Mouse (Mus musculus) heart, embryonic 14.5 days (tissue): ENCODE measurements around the gene Prdx2. TPM values are rescaled to one million over a fixed set of nuclear protein-coding genes. Genes with fewer than 3 reads are reported as not detected.

Source experiments
- ATAC-seq: fragments of 200-750 bp; cut with Nextera tagmentation; 2 replicates; pipeline ENCODE4 v1.8.0; 2017; ENCODE audit warnings: low read depth, moderate TSS enrichment; ENCODE audit not compliant: insufficient number of reproducible peaks, insufficient read depth, low FRiP score
- H3K27ac ChIP-seq, 2 experiments: fragments of 200-500 bp in 1 of 2; fragments of 300-500 bp in 1 of 2; sonication (generic) in 1 of 2; replicated peaks in 1 of 2; 2 replicates each; pipeline ENCODE4 v1.5.1; 2012 to 2014; ENCODE audit warnings: low read depth in 2 of 2, low read length in 2 of 2, control low read depth in 1 of 2, mild to moderate bottlenecking in 1 of 2, mixed read lengths in 1 of 2; ENCODE audit not compliant: control insufficient read depth in 1 of 2, insufficient read depth in 1 of 2
- H3K27me3 ChIP-seq: fragments of 300-500 bp; sonication (generic); 2 replicates; pipeline ENCODE4 v1.6.1; 2014; ENCODE audit warnings: mild to moderate bottlenecking, low read length, control low read depth; ENCODE audit not compliant: control insufficient read depth, insufficient read depth
- H3K36me3 ChIP-seq: fragments of 300-500 bp; sonication (generic); 2 replicates; pipeline ENCODE4 v1.6.1; 2014; ENCODE audit warnings: mild to moderate bottlenecking, control low read depth, low read length, mixed read lengths; ENCODE audit not compliant: control insufficient read depth, insufficient read depth
- H3K4me1 ChIP-seq, 2 experiments: fragments of 200-500 bp in 1 of 2; fragments of 300-500 bp in 1 of 2; sonication (generic) in 1 of 2; 2 replicates each; pipeline ENCODE4 v1.6.1; 2012 to 2014; ENCODE audit warnings: low read length in 2 of 2, control low read depth in 1 of 2, mixed read lengths in 1 of 2; ENCODE audit not compliant: control insufficient read depth in 2 of 2, insufficient read depth in 2 of 2
- H3K4me2 ChIP-seq: fragments of 300-500 bp; sonication (generic); 2 replicates; pipeline ENCODE4 v1.6.1; 2014; ENCODE audit warnings: mild to moderate bottlenecking, low read length
- H3K4me3 ChIP-seq, 2 experiments: fragments of 200-500 bp in 1 of 2; fragments of 300-500 bp in 1 of 2; sonication (generic) in 1 of 2; 2 replicates each; pipeline ENCODE4 v1.5.1; 2012 to 2014; ENCODE audit warnings: low read length in 2 of 2, mild to moderate bottlenecking in 2 of 2, control low read depth in 1 of 2, low read depth in 1 of 2, moderate library complexity in 1 of 2; ENCODE audit not compliant: control insufficient read depth in 1 of 2, insufficient read depth in 1 of 2
- H3K9ac ChIP-seq: fragments of 300-500 bp; sonication (generic); 2 replicates; pipeline ENCODE4 v1.6.1; 2014; ENCODE audit warnings: mild to moderate bottlenecking, low read length
- H3K9me3 ChIP-seq: fragments of 300-500 bp; sonication (generic); 2 replicates; pipeline ENCODE4 v1.6.1; 2016; ENCODE audit warnings: low read length, control low read depth; ENCODE audit not compliant: control insufficient read depth
- whole genome bisulfite sequencing: fragments of 180-500 bp; shearing (Covaris S2); extraction: QIAGEN DNeasy Blood & Tissue Kit; methylation state at CpG from one replicate; pipeline ENCODE4 v1.1.7; 2014; 5-methylcytosine and 5-hydroxymethylcytosine counted together
- polyA plus RNA-seq: library from polyadenylated mRNA; unstranded; fragments of >200 nt; fragmentation: Nextera tagmentation; extraction: Ambion mirVana; gene quantifications from 2 replicates; pipeline ENCODE4 v1.2.1, GENCODE M21; 2014

Gene Prdx2
- polyA plus RNA-seq, 1 experiment from 2014 or later: 792 TPM

DNA sequence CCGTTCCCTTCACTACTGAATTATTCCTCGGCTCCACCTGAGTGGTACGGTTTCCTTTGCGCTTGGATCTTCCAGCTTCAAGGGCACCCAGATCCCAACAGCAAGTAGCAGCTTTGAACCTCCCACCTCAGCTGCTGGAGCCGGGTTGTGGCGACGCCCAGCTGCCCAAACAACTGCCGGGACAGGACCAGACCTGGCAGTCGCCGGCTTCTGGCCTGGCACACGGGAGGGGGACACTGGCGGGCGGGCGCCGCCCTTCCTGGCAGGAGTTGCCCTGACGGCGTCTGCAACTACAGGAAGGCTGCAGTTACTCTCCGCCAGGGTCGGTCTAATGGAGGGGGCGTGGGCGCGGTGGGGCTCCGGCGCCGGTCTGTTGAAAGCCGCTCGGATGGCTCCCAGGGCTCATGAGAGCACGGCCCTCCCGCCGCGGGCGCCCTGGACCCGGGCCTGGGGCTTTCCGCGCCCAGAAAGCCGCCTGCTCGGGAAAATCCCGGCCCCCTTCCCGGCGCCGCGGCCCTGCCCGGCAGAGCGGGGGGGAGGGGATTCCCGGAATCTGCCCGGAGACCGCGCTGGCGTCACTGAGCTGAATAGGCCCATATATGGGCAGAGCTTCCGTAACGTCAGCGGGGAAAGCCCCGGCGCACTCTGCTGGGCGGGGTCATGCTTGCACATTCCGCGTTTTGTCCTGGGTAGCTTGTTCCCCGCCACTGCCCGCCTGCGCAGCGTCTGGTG lies 6.8 kb downstream of the Prdx2 start:
- peak overlapping the region; percentile 63 to 89 for H3K27ac ChIP-seq
- H3K4me2 ChIP-seq: peak overlapping the region; percentile 96
- peak overlapping the region; percentile 83 for H3K9ac ChIP-seq
- no peaks in the 10 kb centered on the region for H3K9me3 ChIP-seq
- peaks cover 40% of the 10 kb centered on the region for H3K36me3 ChIP-seq
- H3K27me3 ChIP-seq: no peaks in the 10 kb centered on the region
- peaks cover 26 to 48% of the 10 kb centered on the region in 2 experiments for H3K4me1 ChIP-seq
- peak overlapping the region; percentile 62 to 66 for H3K4me3 ChIP-seq
- WGBS: under 1% methylated on average over 56 of the region's 61 CpGs
- ATAC-seq: peak; percentile 81

DNA sequence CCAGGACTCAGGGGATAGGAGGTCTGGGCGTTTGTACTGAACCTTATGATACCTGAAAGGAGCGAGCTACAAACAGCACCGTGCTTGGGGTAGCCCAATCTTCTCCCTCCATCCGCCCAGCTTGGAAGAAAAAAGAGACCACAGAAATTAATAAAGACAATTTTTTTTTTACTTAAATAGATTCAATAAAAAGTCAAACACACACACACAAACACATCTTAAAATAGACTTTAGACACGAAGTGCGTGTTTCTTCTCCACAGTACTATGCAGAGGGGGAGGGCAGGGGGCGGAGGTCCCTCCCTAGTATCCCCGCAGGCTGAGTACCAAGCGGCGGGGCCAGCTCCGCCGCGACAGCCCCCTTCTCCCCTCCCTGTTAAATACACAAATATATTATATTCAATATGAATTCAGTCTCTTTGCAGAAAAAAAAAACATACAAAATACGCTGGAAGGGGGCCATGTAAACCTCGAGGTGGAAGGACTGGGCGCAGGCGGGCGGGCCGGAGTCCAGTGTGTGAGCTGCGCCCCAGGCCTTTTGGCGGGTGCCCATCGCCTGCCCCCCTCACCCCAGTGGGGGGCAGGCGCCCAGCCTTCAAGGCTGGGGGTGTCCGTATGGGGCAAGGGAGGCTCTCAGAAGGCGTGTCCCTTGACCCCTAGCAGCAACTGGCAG lies 7.5 kb downstream of the Prdx2 start:
- peak overlapping the region; percentile 83 for H3K9ac ChIP-seq
- H3K9me3 ChIP-seq: no peaks in the 10 kb centered on the region
- no peak for ATAC-seq
- peaks cover 33% of the 10 kb centered on the region for H3K36me3 ChIP-seq
- peaks cover 30 to 55% of the 10 kb centered on the region in 2 experiments for H3K4me1 ChIP-seq
- H3K4me3 ChIP-seq: peak overlapping the region; percentile 62 to 66
- H3K4me2 ChIP-seq: peak overlapping the region; percentile 96
- H3K27me3 ChIP-seq: no peaks in the 10 kb centered on the region
- H3K27ac ChIP-seq: peak overlapping the region; percentile 64 to 89
- WGBS: 3% methylated on average over 25 of the region's 25 CpGs

DNA sequence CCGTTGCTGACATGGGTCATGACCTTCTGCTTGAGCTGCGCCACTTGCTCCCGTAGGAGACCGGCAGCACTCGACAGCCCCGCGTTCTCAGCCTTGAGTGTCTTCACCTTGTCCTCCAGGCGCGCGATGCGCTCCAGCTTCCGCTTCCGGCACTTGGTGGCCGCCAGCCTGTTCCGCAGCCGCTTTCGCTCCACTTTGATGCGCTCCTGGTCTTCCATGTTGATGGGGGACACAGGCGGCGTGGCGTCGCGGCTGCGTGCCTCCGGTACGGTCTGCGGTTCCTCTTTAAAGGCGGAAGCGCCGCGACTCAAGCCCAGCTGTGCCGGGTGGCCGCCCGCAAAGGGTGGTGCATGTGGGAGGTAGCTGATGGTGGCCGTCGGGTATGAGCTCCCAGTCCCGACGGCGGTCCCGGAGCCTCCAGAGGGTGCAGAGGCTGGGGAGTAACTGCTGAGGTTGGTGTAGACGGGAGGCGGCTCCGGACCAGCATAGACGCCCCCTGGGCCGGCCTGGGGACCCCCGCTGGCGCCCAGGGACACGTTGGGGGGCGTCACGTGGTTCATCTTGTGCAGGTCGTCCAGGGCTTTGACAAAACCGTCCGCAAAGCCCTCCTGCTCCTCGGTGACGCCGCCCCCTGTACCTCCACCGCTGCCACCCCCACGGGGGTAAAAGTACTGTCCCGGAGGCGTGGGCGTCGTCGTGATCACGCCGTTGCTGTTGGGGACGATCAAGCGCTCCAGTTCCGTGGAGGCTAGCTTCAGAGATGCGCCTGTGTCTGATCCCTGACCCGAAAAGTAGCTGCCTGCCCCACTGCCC lies 8.3 kb downstream of the Prdx2 start:
- Histone ChIP-seq H3K4me2 (peak overlapping the region; percentile 96), H3K9ac (peak overlapping the region; percentile 83), H3K9me3 (no peaks in the 10 kb centered on the region), H3K4me3 (peak overlapping the region; percentile 62 to 66), H3K27ac (peak overlapping the region; percentile 65 to 89), H3K4me1 (peaks cover 33 to 56% of the 10 kb centered on the region in 2 experiments), H3K36me3 (peaks cover 25% of the 10 kb centered on the region), H3K27me3 (no peaks in the 10 kb centered on the region)
- WGBS: under 1% methylated on average over 70 of the region's 70 CpGs
- no peak for ATAC-seq

DNA sequence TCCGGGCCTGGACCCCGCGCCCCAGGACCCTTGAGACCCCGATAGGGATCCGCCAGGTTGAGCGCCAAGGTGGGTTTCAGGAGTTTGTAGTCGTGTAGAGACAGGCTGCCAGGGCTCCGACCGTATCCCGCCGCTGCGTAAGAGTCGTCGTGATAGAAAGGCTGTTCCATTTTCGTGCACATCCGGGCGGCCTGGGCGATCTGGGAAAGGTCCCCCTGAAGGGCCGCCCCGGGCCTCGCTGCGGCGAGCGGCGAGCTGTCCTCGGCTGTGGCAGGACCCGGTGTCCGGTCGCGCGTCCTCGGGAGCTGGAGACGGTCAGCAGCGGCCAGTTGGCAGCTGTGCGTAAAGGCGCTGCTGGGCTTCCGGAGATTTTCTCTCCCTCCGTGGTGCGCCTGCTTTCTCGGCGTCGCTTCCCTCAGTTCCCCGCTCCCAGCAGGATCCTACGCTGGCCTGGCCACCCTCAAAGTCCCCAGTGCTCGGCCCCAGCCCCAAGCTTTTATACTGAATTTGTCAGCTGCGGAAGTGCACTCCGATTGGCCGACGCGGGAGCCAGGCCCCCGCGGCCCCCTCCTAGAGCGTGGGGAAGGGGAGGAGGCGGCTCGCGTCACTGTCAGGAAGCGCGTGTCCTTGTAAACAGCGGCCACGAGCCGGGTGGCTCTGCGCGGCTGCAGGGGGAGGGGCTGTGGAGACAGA lies 9.0 kb downstream of the Prdx2 start, which contains the start of gene Junb:
Gene Junb, minus strand, starts transcription at position 471 of the 693 bp plus-strand sequence.
- Histone ChIP-seq H3K27me3 (no peaks in the 10 kb centered on the region), H3K9ac (peak within 1 kb of the TSS; percentile 83), H3K4me1 (peaks cover 33 to 56% of the 10 kb centered on the region in 2 experiments), H3K4me2 (peak within 1 kb of the TSS; percentile 96), H3K27ac (peak within 1 kb of the TSS; percentile 65 to 89), H3K4me3 (peak within 1 kb of the TSS; percentile 62 to 66), H3K9me3 (no peaks in the 10 kb centered on the region), H3K36me3 (peaks cover 18% of the 10 kb centered on the region)
- WGBS: under 1% methylated on average over 63 of the region's 63 CpGs
- peak; percentile 59 for ATAC-seq

DNA sequence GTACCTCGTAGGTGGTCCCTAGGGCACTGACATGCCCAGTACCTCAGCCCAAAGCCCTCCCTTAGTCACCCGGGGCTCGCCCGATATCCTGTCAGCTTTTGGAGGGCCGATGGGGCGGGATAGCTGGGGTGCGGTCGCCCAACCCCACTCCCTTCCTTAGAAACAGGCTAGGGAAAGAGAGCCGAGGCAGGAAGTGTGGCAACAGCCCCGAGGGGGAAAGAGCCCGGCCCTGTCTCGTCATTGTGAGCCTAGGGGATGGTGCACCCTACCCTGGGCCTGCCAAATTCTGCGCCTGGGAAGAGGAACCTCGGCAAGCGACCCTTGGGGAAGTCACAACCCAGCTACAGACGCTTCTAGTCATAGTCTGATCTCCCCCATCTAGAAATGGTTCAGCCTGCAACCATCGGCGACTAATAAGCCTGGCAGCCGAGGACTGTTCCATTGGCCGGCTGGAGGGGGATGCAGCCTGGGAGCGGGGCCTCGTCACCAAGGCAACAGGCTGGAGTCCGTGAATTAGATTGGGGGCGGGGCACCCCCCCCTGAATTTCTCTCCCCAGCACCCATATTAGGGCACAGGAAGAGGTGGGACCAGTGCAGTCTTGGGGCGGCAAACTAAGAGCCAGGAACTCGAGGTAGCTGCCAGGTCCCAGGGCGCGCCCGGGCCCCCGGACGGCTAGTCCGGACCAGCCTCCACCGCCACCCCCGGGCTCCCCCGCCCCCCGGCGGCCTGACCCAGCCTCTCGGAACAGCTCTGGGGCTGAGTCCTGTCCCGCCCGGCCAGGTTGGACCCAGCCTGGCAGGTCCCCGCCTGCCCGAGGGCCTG lies 10.4 kb downstream of the Prdx2 start:
- peak; percentile 15 for ATAC-seq
- no peaks in the 10 kb centered on the region for H3K27me3 ChIP-seq
- peak overlapping the region; percentile 83 for H3K9ac ChIP-seq
- peak overlapping the region; percentile 11 to 89; a peak in 3 of 4 replicates for H3K27ac ChIP-seq
- H3K9me3 ChIP-seq: no peaks in the 10 kb centered on the region
- H3K4me2 ChIP-seq: peak overlapping the region; percentile 96
- H3K4me1 ChIP-seq: peaks cover 35 to 55% of the 10 kb centered on the region in 2 experiments
- H3K36me3 ChIP-seq: peaks cover 4% of the 10 kb centered on the region
- H3K4me3 ChIP-seq: peak overlapping the region; percentile 43 to 62
- 3% methylated on average over 42 of the region's 42 CpGs for WGBS

DNA sequence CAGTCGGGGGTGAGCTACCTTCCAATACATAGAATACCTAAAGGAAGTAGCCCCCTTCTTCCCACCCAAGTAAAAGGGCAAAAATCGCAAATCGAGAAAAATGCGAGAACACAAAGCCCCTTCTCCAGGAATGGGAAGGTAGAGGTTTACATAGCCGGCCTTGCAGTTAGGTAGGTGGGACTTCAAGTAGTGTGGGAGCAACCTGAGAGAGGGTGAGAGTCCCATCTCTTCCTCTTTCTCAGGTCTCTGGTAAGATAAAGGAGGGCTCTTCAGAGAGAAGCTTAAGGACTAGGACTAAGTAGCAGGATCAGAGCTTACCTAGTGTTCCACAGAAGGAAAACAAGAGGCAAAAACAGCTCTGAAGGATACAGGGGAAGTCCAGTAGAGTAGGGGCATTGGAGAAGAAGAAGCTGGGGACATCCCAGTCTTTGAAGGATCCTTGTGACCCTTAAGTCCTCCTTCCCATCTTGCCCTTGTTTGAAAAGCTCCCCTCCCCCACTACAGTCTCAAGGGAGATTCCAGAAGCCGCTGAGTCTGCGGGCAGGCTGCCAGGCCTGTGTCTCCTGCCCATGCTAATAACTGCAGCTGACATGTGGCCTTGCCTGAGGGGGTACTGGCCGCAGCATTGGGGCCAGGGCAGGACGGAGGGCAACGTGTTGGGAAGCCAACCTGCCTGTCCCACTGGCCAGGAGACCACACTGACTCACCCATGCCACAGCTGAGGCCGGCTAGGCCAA lies 11.4 kb downstream of the Prdx2 start:
- no peaks in the 10 kb centered on the region for H3K36me3 ChIP-seq
- H3K9me3 ChIP-seq: no peaks in the 10 kb centered on the region
- H3K4me1 ChIP-seq: peaks cover 41 to 58% of the 10 kb centered on the region in 2 experiments
- no peak for ATAC-seq
- peak overlapping the region; percentile 96 for H3K4me2 ChIP-seq
- peak overlapping the region in 1 of 2 experiments; percentile 89; a peak in 2 of 4 replicates for H3K27ac ChIP-seq
- H3K27me3 ChIP-seq: no peaks in the 10 kb centered on the region
- H3K9ac ChIP-seq: peak overlapping the region; percentile 83
- H3K4me3 ChIP-seq: 0 out of 4 replicates have a peak overlapping the region, but pooled peaks of 1 of the 2 experiments have one; percentile 62
- 25% methylated on average over 11 of the region's 11 CpGs for WGBS
